Mouse (Mus musculus): Measurements from ENCODE around the gene St5.

The St5 gene

GRCm38 (mm10) chr7:109695339-109695726, 8.1 kb downstream of the St5 start:
- 97% methylated on average over 10 of the region's 10 CpGs for WGBS

- WGBS: 86% methylated on average over 13 of the region's 13 CpGs
Observed at GRCm38 (mm10) chr7:109694576-109695338, 8.6 kb downstream of the St5 start.

- WGBS: 75% methylated on average over 5 of the region's 5 CpGs
Observed at GRCm38 (mm10) chr7:109690961-109691360, 12.4 kb downstream of the St5 start.

- 91% methylated on average over 3 of the region's 3 CpGs for WGBS
Observed at GRCm38 (mm10) chr7:109690101-109690500, 13.3 kb downstream of the St5 start.

GRCm38 (mm10) chr7:109686585-109687128, 16.7 kb downstream of the St5 start:
- WGBS: 55% methylated on average over 9 of the region's 9 CpGs

- 94% methylated on average over 1 of the region's 1 CpGs for WGBS
Observed at GRCm38 (mm10) chr7:109680879-109681278, 22.5 kb downstream of the St5 start.

- 92% methylated on average over 2 of the region's 2 CpGs for WGBS
Observed at GRCm38 (mm10) chr7:109680284-109680683, 23.1 kb downstream of the St5 start.

GRCm38 (mm10) chr7:109674944-109675628, 28.3 kb downstream of the St5 start:
- 53% methylated on average over 4 of the region's 4 CpGs for WGBS

GRCm38 (mm10) chr7:109671581-109672471, 31.6 kb downstream of the St5 start:
- WGBS: 2% methylated on average over 37 of the region's 44 CpGs

GRCm38 (mm10) chr7:109669426-109670170, 33.8 kb downstream of the St5 start:
- 83% methylated on average over 5 of the region's 5 CpGs for WGBS

- WGBS: 73% methylated on average over 5 of the region's 5 CpGs
Observed at GRCm38 (mm10) chr7:109666664-109667063, 36.7 kb downstream of the St5 start.

- 52% methylated on average over 4 of the region's 4 CpGs for WGBS
Observed at GRCm38 (mm10) chr7:109662626-109663025, 40.8 kb downstream of the St5 start.

GRCm38 (mm10) chr7:109659278-109659677, 44.1 kb downstream of the St5 start:
- 94% methylated on average over 2 of the region's 2 CpGs for WGBS

- 62% methylated on average over 6 of the region's 6 CpGs for WGBS
Observed at GRCm38 (mm10) chr7:109657884-109658283, 45.5 kb downstream of the St5 start.

- 76% methylated on average over 5 of the region's 5 CpGs for WGBS
Observed at GRCm38 (mm10) chr7:109654871-109655270, 48.5 kb downstream of the St5 start.

GRCm38 (mm10) chr7:109648812-109649594, 54.4 kb downstream of the St5 start:
- WGBS: 81% methylated on average over 10 of the region's 10 CpGs

- WGBS: 47% methylated on average over 3 of the region's 3 CpGs
Observed at GRCm38 (mm10) chr7:109646574-109646973, 56.8 kb downstream of the St5 start.

GRCm38 (mm10) chr7:109643305-109643994, 60.0 kb downstream of the St5 start:
- WGBS: 91% methylated on average over 18 of the region's 18 CpGs

GRCm38 (mm10) chr7:109641963-109642362, 61.4 kb downstream of the St5 start:
- WGBS: 29% methylated on average over 1 of the region's 1 CpGs

GRCm38 (mm10) chr7:109641102-109641501, 62.3 kb downstream of the St5 start:
- 62% methylated on average over 8 of the region's 8 CpGs for WGBS

All from cerebral cortex, adult 2 months (tissue).